Mouse (Mus musculus) induced T-regulatory cell, adult 2 months (primary cell): ENCODE data around the gene Pdss2.
"Not testable (repeated sequence)": the region's sequence is repeated elsewhere in the genome, so short reads cannot be mapped to it uniquely, and the experiment has no call there.

Experiments used
- DNase-seq: peaks from one replicate; pipeline ENCODE4 v3.0.0-alpha.2; 2012; ENCODE audit warnings: low read depth

The Pdss2 gene

GRCm38 (mm10) chr10:43242215-43242614 is 20.9 kb downstream of the Pdss2 start:
- DNase-seq: no peak

- no peak for DNase-seq
Observed at GRCm38 (mm10) chr10:43244262-43244806, 23.0 kb downstream of the Pdss2 start.

- DNase-seq: no peak
Observed at GRCm38 (mm10) chr10:43245461-43246200, 24.3 kb downstream of the Pdss2 start.

- DNase-seq: no peak
Observed at GRCm38 (mm10) chr10:43247994-43248393, 26.7 kb downstream of the Pdss2 start.

GRCm38 (mm10) chr10:43252324-43252723 is 31.0 kb downstream of the Pdss2 start:
- no peak for DNase-seq

- DNase-seq: not testable (repeated sequence)
Observed at GRCm38 (mm10) chr10:43256965-43257364, 35.7 kb downstream of the Pdss2 start.

GRCm38 (mm10) chr10:43257500-43257899 is 36.2 kb downstream of the Pdss2 start:
- not testable (repeated sequence) for DNase-seq

GRCm38 (mm10) chr10:43271318-43271717 is 50.0 kb downstream of the Pdss2 start:
- no peak for DNase-seq

- no peak for DNase-seq
Observed at GRCm38 (mm10) chr10:43272381-43272780, 51.1 kb downstream of the Pdss2 start.

- no peak for DNase-seq
Observed at GRCm38 (mm10) chr10:43273057-43273456, 51.8 kb downstream of the Pdss2 start.

- no peak for DNase-seq
Observed at GRCm38 (mm10) chr10:43275446-43275845, 54.2 kb downstream of the Pdss2 start.

GRCm38 (mm10) chr10:43276116-43276659 is 54.9 kb downstream of the Pdss2 start:
- no peak for DNase-seq

- no peak for DNase-seq
Observed at GRCm38 (mm10) chr10:43277266-43278145, 56.2 kb downstream of the Pdss2 start.

GRCm38 (mm10) chr10:43279637-43280288 is 58.5 kb downstream of the Pdss2 start:
- DNase-seq: no peak

GRCm38 (mm10) chr10:43285541-43285940 is 64.3 kb downstream of the Pdss2 start:
- no peak for DNase-seq

- DNase-seq: no peak
Observed at GRCm38 (mm10) chr10:43290638-43291230, 69.4 kb downstream of the Pdss2 start.

- no peak for DNase-seq
Observed at GRCm38 (mm10) chr10:43291333-43291736, 70.0 kb downstream of the Pdss2 start.

- no peak for DNase-seq
Observed at GRCm38 (mm10) chr10:43292454-43292853, 71.2 kb downstream of the Pdss2 start.

GRCm38 (mm10) chr10:43294331-43294730 is 73.0 kb downstream of the Pdss2 start:
- no peak for DNase-seq

- DNase-seq: no peak
Observed at GRCm38 (mm10) chr10:43308105-43308810, 87.0 kb downstream of the Pdss2 start.
